Mouse (Mus musculus) midbrain, embryonic 15.5 days (tissue): ENCODE data around the gene Phlpp1. TPM values are rescaled to one million over a fixed set of nuclear protein-coding genes. Genes with fewer than 3 reads are reported as not detected.

ENCODE experiments used
- ATAC-seq: fragments of 200-750 bp; cut with Nextera tagmentation; replicated peaks from 2 replicates; pipeline ENCODE4 v1.8.0; 2017; ENCODE audit warnings: moderate TSS enrichment
- H3K27ac ChIP-seq: fragments of 300-500 bp; sonication (generic); 2 replicates; pipeline ENCODE4 v1.5.1; 2015; ENCODE audit warnings: mild to moderate bottlenecking, inconsistent platforms
- H3K27me3 ChIP-seq: fragments of 300-500 bp; sonication (generic); replicated peaks from 2 replicates; pipeline ENCODE4 v1.6.1; 2015; ENCODE audit warnings: inconsistent platforms
- H3K36me3 ChIP-seq: fragments of 300-500 bp; sonication (generic); replicated peaks from 2 replicates; pipeline ENCODE4 v1.6.1; 2015; ENCODE audit warnings: inconsistent platforms
- H3K4me1 ChIP-seq: fragments of 300-500 bp; sonication (generic); 2 replicates; pipeline ENCODE4 v1.6.1; 2015; ENCODE audit warnings: inconsistent platforms
- H3K4me2 ChIP-seq: fragments of 300-500 bp; sonication (generic); 2 replicates; pipeline ENCODE4 v1.6.1; 2015; ENCODE audit warnings: inconsistent platforms, mild to moderate bottlenecking, moderate library complexity
- H3K4me3 ChIP-seq: fragments of 300-500 bp; sonication (generic); 2 replicates; pipeline ENCODE4 v1.5.1; 2015; ENCODE audit warnings: mild to moderate bottlenecking, inconsistent platforms
- H3K9ac ChIP-seq: fragments of 300-500 bp; sonication (generic); 2 replicates; pipeline ENCODE4 v1.6.1; 2015; ENCODE audit warnings: mild to moderate bottlenecking, inconsistent platforms
- H3K9me3 ChIP-seq: fragments of 300-500 bp; sonication (generic); 2 replicates; pipeline ENCODE4 v1.6.1; 2016; ENCODE audit warnings: inconsistent platforms
- WGBS: fragments of 180-500 bp; shearing (Covaris S2); methylation state at CpG from one replicate; pipeline ENCODE4 v1.1.7; 2015; ENCODE audit warnings: mixed read lengths; 5-methylcytosine and 5-hydroxymethylcytosine counted together
- polyA plus RNA-seq: library from polyadenylated mRNA; unstranded; fragments of >200 nt; fragmentation: Nextera tagmentation; extraction: Ambion mirVana; gene quantifications from 2 replicates; pipeline ENCODE4 v1.2.1, GENCODE M21; 2015

Gene Phlpp1
- polyA plus RNA-seq, 1 experiment from 2014 or later = 8.0 TPM

- H3K4me1 ChIP-seq = peaks cover 7% of the 10 kb centered on the region
- H3K27ac ChIP-seq = no peak overlapping the region
- no peak overlapping the region for H3K4me3 ChIP-seq
- H3K36me3 ChIP-seq = no peaks in the 10 kb centered on the region
- H3K9ac ChIP-seq = no peak overlapping the region
- no peak overlapping the region for H3K4me2 ChIP-seq
- no peaks in the 10 kb centered on the region for H3K27me3 ChIP-seq
- H3K9me3 ChIP-seq = no peaks in the 10 kb centered on the region
- ATAC-seq = no peak
- 82% methylated on average over 12 of the region's 12 CpGs for WGBS
Observed at GRCm38 (mm10) chr1:106151846-106152245, 19.7 kb upstream of the Phlpp1 start.

DNA sequence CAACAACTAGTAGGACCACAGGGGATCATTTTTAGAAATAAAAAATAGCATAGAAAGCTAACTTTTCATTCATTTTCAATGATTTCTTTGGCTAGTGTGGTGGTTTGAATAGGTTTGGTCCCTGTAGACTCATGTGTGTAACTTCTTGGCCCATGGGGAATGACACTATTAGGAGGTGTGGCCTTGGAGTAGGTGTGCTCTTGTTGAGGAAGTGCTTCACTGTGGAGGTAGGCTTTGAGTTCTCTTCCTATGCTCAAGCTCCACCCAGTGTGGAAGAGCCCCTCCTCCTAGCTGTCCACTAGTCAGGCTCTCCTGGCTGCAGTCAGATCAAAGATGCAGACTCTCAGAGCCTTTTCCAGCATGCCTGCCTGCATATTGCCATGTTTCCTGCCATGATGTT is 18.8 kb upstream of the Phlpp1 start:
- no peak for ATAC-seq
- Histone ChIP-seq H3K4me1 (peaks cover 7% of the 10 kb centered on the region), H3K9ac (no peak overlapping the region), H3K4me3 (no peak overlapping the region), H3K9me3 (no peaks in the 10 kb centered on the region), H3K27me3 (no peaks in the 10 kb centered on the region), H3K4me2 (no peak overlapping the region), H3K36me3 (no peaks in the 10 kb centered on the region), H3K27ac (no peak overlapping the region)

- H3K4me1 ChIP-seq = no peaks in the 10 kb centered on the region
- 85% methylated on average over 7 of the region's 7 CpGs for WGBS
- H3K36me3 ChIP-seq = no peaks in the 10 kb centered on the region
- no peak overlapping the region for H3K9ac ChIP-seq
- no peak overlapping the region for H3K27ac ChIP-seq
- H3K27me3 ChIP-seq = no peaks in the 10 kb centered on the region
- no peaks in the 10 kb centered on the region for H3K9me3 ChIP-seq
- H3K4me3 ChIP-seq = no peak overlapping the region
- H3K4me2 ChIP-seq = no peak overlapping the region
- no peak for ATAC-seq
Observed at GRCm38 (mm10) chr1:106154590-106154989, 17.0 kb upstream of the Phlpp1 start.

- 0 out of 2 replicates have a peak, but pooled peaks have one; percentile 56 for ATAC-seq
- WGBS = 55% methylated on average over 10 of the region's 10 CpGs
Observed at GRCm38 (mm10) chr1:106155087-106155567, 16.4 kb upstream of the Phlpp1 start.

DNA sequence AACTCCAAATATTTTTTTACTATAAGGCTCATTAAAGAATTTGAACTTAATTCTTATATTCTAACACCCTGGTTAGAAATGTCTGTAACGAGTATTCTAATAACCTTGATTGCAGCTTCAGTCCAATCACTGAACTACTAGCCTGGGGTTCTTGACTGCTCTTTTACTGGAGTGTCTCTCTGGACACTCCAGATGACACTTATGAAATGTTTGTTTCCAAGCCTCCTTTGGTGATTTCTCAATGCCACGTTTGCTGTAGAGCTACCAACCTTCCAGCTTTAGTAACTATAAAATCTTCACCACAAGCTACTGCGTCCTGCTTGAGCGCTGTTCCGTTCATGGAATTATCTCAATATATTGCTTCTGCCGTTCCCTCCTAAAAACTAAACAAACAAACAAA is 15.8 kb upstream of the Phlpp1 start:
- Histone ChIP-seq H3K9me3 (no peaks in the 10 kb centered on the region), H3K27ac (no peak overlapping the region), H3K4me2 (no peak overlapping the region), H3K4me1 (no peaks in the 10 kb centered on the region), H3K9ac (no peak overlapping the region), H3K4me3 (no peak overlapping the region), H3K27me3 (no peaks in the 10 kb centered on the region), H3K36me3 (no peaks in the 10 kb centered on the region)
- 79% methylated on average over 6 of the region's 6 CpGs for WGBS
- ATAC-seq = no peak

More at GRCm38 (mm10) chr1:106155087-106155567, 16.4 kb upstream of the Phlpp1 start:
- Histone ChIP-seq H3K4me2 (no peak overlapping the region), H3K27me3 (no peaks in the 10 kb centered on the region), H3K27ac (no peak overlapping the region), H3K4me3 (no peak overlapping the region), H3K9ac (no peak overlapping the region), H3K9me3 (no peaks in the 10 kb centered on the region), H3K4me1 (no peaks in the 10 kb centered on the region), H3K36me3 (no peaks in the 10 kb centered on the region)

DNA sequence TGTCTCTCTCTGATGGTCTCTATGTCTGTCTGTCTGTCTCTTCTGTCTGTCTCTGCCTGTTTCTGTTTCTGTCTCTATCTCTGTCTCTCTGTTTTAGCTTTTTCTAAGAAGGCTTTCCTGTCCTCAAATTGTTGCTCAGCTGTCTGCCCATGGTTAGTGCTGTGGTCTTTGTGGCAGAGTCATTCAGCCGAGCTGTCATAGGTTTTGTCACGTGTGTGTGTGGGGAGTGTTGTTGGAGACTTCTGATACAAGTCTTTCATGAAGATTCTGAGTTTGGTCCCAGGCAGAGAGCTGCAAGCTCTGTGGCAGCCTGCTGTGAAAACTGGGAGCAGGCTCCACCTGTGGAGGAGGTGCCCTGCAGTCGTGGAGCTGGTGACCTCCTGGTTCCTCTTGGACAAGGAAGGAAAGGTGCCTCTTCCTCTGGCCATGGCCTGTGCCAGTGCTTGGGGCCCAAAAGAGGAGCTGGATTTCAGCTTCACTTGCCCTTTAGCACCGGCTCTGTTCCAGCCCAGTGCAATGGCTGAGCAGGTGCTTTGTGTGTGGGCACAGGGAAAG is 13.5 kb upstream of the Phlpp1 start:
- no peaks in the 10 kb centered on the region for H3K36me3 ChIP-seq
- H3K4me3 ChIP-seq = no peak overlapping the region
- no peaks in the 10 kb centered on the region for H3K9me3 ChIP-seq
- H3K4me2 ChIP-seq = no peak overlapping the region
- no peak overlapping the region for H3K9ac ChIP-seq
- no peaks in the 10 kb centered on the region for H3K4me1 ChIP-seq
- no peaks in the 10 kb centered on the region for H3K27me3 ChIP-seq
- WGBS = 73% methylated on average over 4 of the region's 4 CpGs
- ATAC-seq = no peak
- H3K27ac ChIP-seq = no peak overlapping the region

DNA sequence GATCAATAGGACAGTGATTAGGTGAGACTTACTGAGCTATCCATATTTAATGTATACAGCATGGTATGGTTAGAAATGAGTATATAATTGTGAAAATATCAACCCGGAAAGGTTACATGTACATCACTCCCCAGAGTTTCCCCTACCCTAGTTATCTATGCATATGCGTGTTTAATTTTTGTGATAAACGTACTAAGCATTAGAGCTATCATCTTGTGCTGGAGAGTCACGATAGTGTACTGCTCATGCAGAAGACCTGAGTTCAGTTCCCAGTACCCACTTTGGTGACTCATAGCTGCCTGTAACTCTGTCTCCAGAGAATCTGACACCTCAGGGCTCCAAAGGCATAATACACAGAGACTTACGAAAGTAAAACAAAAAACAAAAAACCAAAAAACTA is 11.9 kb upstream of the Phlpp1 start:
- Histone ChIP-seq H3K9me3 (no peaks in the 10 kb centered on the region), H3K36me3 (no peaks in the 10 kb centered on the region), H3K9ac (no peak overlapping the region), H3K27me3 (no peaks in the 10 kb centered on the region), H3K4me1 (no peaks in the 10 kb centered on the region), H3K4me2 (no peak overlapping the region), H3K4me3 (no peak overlapping the region), H3K27ac (no peak overlapping the region)
- no peak for ATAC-seq
- 95% methylated on average over 5 of the region's 5 CpGs for WGBS

- H3K4me3 ChIP-seq = no peak overlapping the region
- H3K9ac ChIP-seq = no peak overlapping the region
- no peak for ATAC-seq
- WGBS = 88% methylated on average over 4 of the region's 4 CpGs
- no peak overlapping the region for H3K4me2 ChIP-seq
- H3K27ac ChIP-seq = no peak overlapping the region
- H3K36me3 ChIP-seq = no peaks in the 10 kb centered on the region
- H3K4me1 ChIP-seq = no peaks in the 10 kb centered on the region
- no peaks in the 10 kb centered on the region for H3K9me3 ChIP-seq
- no peaks in the 10 kb centered on the region for H3K27me3 ChIP-seq
Observed at GRCm38 (mm10) chr1:106160916-106161315, 10.6 kb upstream of the Phlpp1 start.

GRCm38 (mm10) chr1:106162581-106162980 is 9.0 kb upstream of the Phlpp1 start:
- Histone ChIP-seq H3K4me2 (no peak overlapping the region), H3K27ac (no peak overlapping the region), H3K36me3 (no peaks in the 10 kb centered on the region), H3K4me3 (no peak overlapping the region), H3K9ac (no peak overlapping the region), H3K9me3 (no peaks in the 10 kb centered on the region), H3K4me1 (no peaks in the 10 kb centered on the region), H3K27me3 (no peaks in the 10 kb centered on the region)
- WGBS = 78% methylated on average over 7 of the region's 7 CpGs
- ATAC-seq = no peak

GRCm38 (mm10) chr1:106163401-106163800 is 8.2 kb upstream of the Phlpp1 start:
- no peak overlapping the region for H3K4me2 ChIP-seq
- H3K4me3 ChIP-seq = no peak overlapping the region
- no peaks in the 10 kb centered on the region for H3K36me3 ChIP-seq
- H3K27me3 ChIP-seq = no peaks in the 10 kb centered on the region
- no peak overlapping the region for H3K27ac ChIP-seq
- WGBS = 88% methylated on average over 8 of the region's 8 CpGs
- H3K4me1 ChIP-seq = no peaks in the 10 kb centered on the region
- ATAC-seq = no peak
- H3K9me3 ChIP-seq = no peaks in the 10 kb centered on the region
- no peak overlapping the region for H3K9ac ChIP-seq

- 74% methylated on average over 3 of the region's 3 CpGs for WGBS
- ATAC-seq = no peak
Observed at GRCm38 (mm10) chr1:106164111-106164510, 7.4 kb upstream of the Phlpp1 start.

DNA sequence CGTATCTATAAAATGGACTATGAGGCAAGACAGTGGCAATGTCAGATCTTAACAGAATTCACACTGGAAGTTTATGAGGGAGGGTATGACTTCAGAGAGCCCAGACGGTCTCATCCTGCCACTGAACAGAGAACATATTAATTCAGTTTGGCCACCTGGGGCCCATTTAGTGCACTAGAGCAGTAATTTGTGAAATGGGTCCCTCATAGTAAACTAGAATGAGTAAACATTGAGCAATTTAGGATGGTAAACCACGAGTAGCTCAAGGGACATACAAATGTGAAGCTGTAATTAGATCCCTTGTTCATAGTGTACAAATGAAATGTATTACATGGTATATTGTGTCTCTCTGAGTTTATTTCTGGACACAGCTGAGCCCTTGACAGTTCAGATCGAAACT is 3.6 kb upstream of the Phlpp1 start:
- Histone ChIP-seq H3K9me3 (no peaks in the 10 kb centered on the region), H3K27me3 (no peaks in the 10 kb centered on the region), H3K4me1 (peaks cover 4% of the 10 kb centered on the region), H3K4me3 (no peak overlapping the region), H3K27ac (no peak overlapping the region), H3K4me2 (no peak overlapping the region), H3K36me3 (no peaks in the 10 kb centered on the region), H3K9ac (no peak overlapping the region)
- 40% methylated on average over 4 of the region's 4 CpGs for WGBS
- ATAC-seq = no peak

More at GRCm38 (mm10) chr1:106164111-106164510, 7.4 kb upstream of the Phlpp1 start:
- H3K4me2 ChIP-seq = no peak overlapping the region
- H3K36me3 ChIP-seq = no peaks in the 10 kb centered on the region
- H3K27me3 ChIP-seq = no peaks in the 10 kb centered on the region
- no peak overlapping the region for H3K9ac ChIP-seq
- H3K4me1 ChIP-seq = no peaks in the 10 kb centered on the region
- H3K4me3 ChIP-seq = no peak overlapping the region
- H3K9me3 ChIP-seq = no peaks in the 10 kb centered on the region
- H3K27ac ChIP-seq = no peak overlapping the region

DNA sequence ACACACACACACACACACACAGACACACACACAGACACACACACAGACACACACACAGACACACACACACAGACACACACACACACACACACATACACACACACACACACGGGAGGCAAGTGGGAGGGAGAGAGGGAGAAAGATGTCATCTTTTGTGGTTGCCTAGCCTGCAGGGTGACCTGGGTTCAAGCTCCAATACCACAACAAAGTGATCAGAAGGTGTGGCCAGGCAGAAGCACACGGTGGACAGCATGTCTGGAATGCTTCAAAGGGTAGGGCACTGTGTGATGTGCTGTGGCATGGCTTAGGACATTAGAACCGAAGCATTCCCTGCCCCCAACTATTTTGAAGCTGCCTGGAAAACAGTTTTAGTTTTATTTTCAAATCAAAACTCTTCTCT is 2.8 kb upstream of the Phlpp1 start:
- no peaks in the 10 kb centered on the region for H3K9me3 ChIP-seq
- no peak overlapping the region for H3K4me3 ChIP-seq
- no peaks in the 10 kb centered on the region for H3K27me3 ChIP-seq
- no peak overlapping the region for H3K4me2 ChIP-seq
- peaks cover 10% of the 10 kb centered on the region for H3K4me1 ChIP-seq
- H3K27ac ChIP-seq = no peak overlapping the region
- no peaks in the 10 kb centered on the region for H3K36me3 ChIP-seq
- 42% methylated on average over 3 of the region's 3 CpGs for WGBS
- no peak overlapping the region for H3K9ac ChIP-seq
- ATAC-seq = no peak
